Mouse (Mus musculus) cortical plate, adult 2 months (tissue): ENCODE data around the gene S1pr3.

Experiments
- CTCF ChIP-seq: fragments of 200-500 bp; IDR thresholded peaks from 2 replicates; pipeline ENCODE4 v1.5.1; 2011; ENCODE audit warnings: mild to moderate bottlenecking, control low read depth, low read length; ENCODE audit not compliant: insufficient read depth; ENCODE audit errors: extremely low read depth
- POLR2A ChIP-seq: fragments of 200-500 bp; IDR thresholded peaks from 2 replicates; pipeline ENCODE4 v1.6.1; 2011; ENCODE audit warnings: mild to moderate bottlenecking, low read length, control low read depth; ENCODE audit not compliant: insufficient read depth; ENCODE audit errors: extremely low read depth

DNA sequence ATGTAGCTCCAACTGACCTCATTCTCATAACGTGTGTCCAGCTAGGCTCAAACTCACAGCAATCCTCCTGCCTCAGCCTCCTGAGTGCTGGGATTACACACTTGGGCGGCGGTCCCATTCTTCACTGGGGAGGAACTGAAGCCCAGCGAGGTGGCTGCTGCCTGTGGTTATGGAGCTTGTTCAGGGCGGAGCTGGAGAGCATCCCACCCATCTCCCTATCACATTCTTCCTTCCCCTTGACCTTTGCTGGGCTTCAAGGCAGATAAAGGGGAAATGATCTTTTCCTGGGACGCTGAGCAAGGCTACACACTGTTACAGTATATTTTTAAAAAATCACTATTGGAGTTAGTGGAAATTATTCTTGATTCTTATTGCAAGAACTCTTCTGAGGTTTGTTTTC lies 43.2 kb upstream of the S1pr3 start:
- no peak for TF ChIP-seq CTCF
- TF ChIP-seq POLR2A = no peak
